Mouse (Mus musculus) liver, embryonic 15.5 days (tissue): Measurements from ENCODE around the gene Fxyd6. TPM values are rescaled to one million over a fixed set of nuclear protein-coding genes. Genes with fewer than 3 reads are reported as not detected.

Source experiments
- ATAC-seq: fragments of 200-750 bp; cut with Nextera tagmentation; 2 replicates; pipeline ENCODE4 v1.8.0; 2017; ENCODE audit warnings: moderate number of reproducible peaks, mild to moderate bottlenecking, moderate library complexity; ENCODE audit not compliant: insufficient read depth
- H3K27ac ChIP-seq: fragments of 300-500 bp; sonication (generic); replicated peaks from 2 replicates; pipeline ENCODE4 v1.5.1; 2015; ENCODE audit warnings: mild to moderate bottlenecking, inconsistent platforms
- H3K27me3 ChIP-seq: fragments of 300-500 bp; sonication (generic); 2 replicates; pipeline ENCODE4 v1.6.1; 2015; ENCODE audit warnings: mild to moderate bottlenecking, inconsistent platforms
- H3K36me3 ChIP-seq: fragments of 300-500 bp; sonication (generic); replicated peaks from 2 replicates; pipeline ENCODE4 v1.6.1; 2015; ENCODE audit warnings: moderate library complexity, mild to moderate bottlenecking, inconsistent platforms
- H3K4me1 ChIP-seq: fragments of 300-500 bp; sonication (generic); replicated peaks from 2 replicates; pipeline ENCODE4 v1.6.1; 2015; ENCODE audit warnings: inconsistent platforms
- H3K4me2 ChIP-seq: fragments of 300-500 bp; sonication (generic); 2 replicates; pipeline ENCODE4 v1.6.1; 2015; ENCODE audit warnings: moderate library complexity, mild to moderate bottlenecking, inconsistent platforms
- H3K4me3 ChIP-seq: fragments of 300-500 bp; sonication (generic); replicated peaks from 2 replicates; pipeline ENCODE4 v1.5.1; 2015; ENCODE audit warnings: mild to moderate bottlenecking, inconsistent platforms
- H3K9ac ChIP-seq: fragments of 300-500 bp; sonication (generic); 2 replicates; pipeline ENCODE4 v1.6.1; 2015; ENCODE audit warnings: moderate library complexity, mild to moderate bottlenecking, inconsistent platforms
- H3K9me3 ChIP-seq: fragments of 300-500 bp; sonication (generic); replicated peaks from 2 replicates; pipeline ENCODE4 v1.6.1; 2016; ENCODE audit warnings: inconsistent platforms
- WGBS: fragments of 180-500 bp; shearing (Covaris S2); methylation state at CpG from one replicate; pipeline ENCODE4 v1.1.7; 2015; ENCODE audit warnings: mixed read lengths; ENCODE audit not compliant: insufficient replicate concordance; 5-methylcytosine and 5-hydroxymethylcytosine counted together
- polyA plus RNA-seq: library from polyadenylated mRNA; unstranded; fragments of >200 nt; fragmentation: Nextera tagmentation; extraction: Ambion mirVana; gene quantifications from 2 replicates; pipeline ENCODE4 v1.2.1, GENCODE M21; 2015

Fxyd6 gene
- polyA plus RNA-seq, 1 experiment from 2014 or later: 1.9 TPM

DNA sequence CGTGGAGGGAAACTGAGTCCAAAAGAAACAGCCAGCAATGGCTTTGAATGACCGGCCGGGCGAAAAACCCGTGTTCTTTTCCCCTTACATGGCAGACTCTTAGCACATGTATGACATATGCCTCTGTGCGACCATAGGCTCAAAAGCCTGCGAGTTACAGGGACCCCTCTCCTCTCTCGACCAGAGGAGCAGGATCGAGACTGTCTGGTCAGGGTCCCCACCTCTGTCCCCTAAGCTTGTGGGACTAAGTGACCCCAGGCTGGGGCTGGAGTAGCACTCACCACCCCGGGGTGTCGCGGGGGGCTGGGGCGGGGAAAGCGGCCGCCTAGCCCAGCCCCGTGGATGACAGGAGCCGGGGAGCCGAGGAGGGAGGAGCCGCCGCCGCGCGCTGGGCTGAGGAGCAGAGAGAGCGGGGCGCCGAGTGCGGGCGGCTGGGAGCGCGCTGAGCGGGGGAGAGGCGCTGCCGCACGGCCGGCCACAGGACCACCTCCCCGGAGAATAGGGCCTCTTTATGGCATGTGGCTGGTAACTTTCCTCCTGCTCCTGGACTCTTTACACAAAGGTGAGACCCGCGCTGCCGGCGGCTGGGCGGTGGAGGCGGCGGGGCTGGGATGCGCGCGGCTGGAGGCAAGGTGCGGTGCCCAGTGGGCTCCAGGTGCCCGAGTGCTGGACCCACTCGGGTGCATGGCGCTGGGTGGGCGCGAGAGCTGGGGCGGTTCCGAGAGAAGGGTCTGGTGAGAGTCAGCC, 60.1 kb downstream of the Fxyd6 start:
- Histone ChIP-seq H3K4me2 (peak overlapping the region; percentile 23), H3K4me1 (no peaks in the 10 kb centered on the region), H3K27me3 (peaks cover 57% of the 10 kb centered on the region), H3K9me3 (no peaks in the 10 kb centered on the region), H3K27ac (no peak overlapping the region), H3K9ac (no peak overlapping the region), H3K36me3 (no peaks in the 10 kb centered on the region), H3K4me3 (no peak overlapping the region)
- 3% methylated on average over 54 of the region's 54 CpGs for WGBS
- no peak for ATAC-seq

DNA sequence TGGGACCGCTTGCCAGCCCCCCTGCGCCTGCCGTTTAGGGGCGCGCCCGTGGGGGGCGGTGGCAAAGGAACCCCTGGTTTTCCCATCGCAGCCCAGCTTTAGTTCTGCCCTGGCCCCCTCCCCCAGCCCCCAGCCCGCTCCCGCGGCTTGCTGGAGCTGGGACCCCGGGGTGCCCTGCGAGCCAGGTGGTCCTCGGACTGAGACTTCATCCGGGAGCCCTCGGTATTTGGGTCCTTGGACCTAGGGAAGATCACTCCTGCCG, 60.6 kb downstream of the Fxyd6 start:
- H3K4me3 ChIP-seq: no peak overlapping the region
- H3K36me3 ChIP-seq: no peaks in the 10 kb centered on the region
- no peak overlapping the region for H3K4me2 ChIP-seq
- WGBS: 5% methylated on average over 17 of the region's 17 CpGs
- H3K27ac ChIP-seq: no peak overlapping the region
- H3K27me3 ChIP-seq: peaks cover 57% of the 10 kb centered on the region
- H3K9ac ChIP-seq: no peak overlapping the region
- no peak for ATAC-seq
- H3K4me1 ChIP-seq: no peaks in the 10 kb centered on the region
- H3K9me3 ChIP-seq: no peaks in the 10 kb centered on the region

DNA sequence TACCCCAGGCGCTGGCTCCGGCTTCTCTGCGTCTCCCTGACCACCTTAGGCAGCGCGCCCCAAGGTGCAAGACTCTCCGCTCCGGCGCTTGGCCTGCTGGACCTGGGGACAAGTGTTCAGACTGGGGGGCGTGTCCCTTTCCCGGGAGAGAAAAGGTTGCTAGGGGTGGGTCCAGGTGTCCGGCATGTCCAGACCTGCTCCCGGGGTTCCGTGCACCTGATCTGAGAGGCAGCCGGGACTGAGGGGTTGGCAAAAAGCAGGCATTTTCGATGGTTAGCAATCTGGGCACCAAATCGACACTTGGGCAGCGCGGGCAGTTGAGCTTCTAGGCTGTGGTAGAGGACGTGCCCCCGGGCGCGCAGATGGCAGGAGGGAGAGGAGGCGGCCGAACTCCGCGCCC, 61.2 kb downstream of the Fxyd6 start:
- Histone ChIP-seq H3K27ac (no peak overlapping the region), H3K36me3 (no peaks in the 10 kb centered on the region), H3K27me3 (peaks cover 57% of the 10 kb centered on the region), H3K4me2 (no peak overlapping the region), H3K9me3 (no peaks in the 10 kb centered on the region), H3K4me1 (no peaks in the 10 kb centered on the region), H3K9ac (no peak overlapping the region), H3K4me3 (no peak overlapping the region)
- WGBS: 7% methylated on average over 26 of the region's 26 CpGs
- ATAC-seq: no peak

DNA sequence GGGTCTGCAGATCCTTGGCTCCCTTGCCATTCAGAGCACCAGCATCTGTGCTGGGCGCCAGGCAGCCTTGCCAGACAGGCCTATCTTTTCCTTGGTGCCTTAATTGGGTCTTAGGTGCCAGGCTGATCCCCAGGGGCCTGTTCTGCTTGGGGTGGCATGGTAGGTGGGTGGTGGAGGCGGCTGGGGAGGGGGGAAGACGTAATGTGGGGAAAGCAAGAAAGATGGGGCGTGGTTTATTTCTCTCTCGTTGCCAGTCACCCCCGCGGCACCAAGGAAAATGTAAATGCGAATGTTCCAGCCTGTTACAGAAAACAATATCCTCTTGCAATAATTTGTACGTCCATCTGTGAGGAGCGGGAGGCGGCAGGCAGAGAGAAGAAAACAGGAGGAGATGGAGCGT, 62.7 kb downstream of the Fxyd6 start:
- ATAC-seq: no peak
- Histone ChIP-seq H3K4me3 (no peak overlapping the region), H3K36me3 (no peaks in the 10 kb centered on the region), H3K9me3 (no peaks in the 10 kb centered on the region), H3K27ac (no peak overlapping the region), H3K4me2 (no peak overlapping the region), H3K4me1 (no peaks in the 10 kb centered on the region), H3K9ac (no peak overlapping the region), H3K27me3 (peaks cover 54% of the 10 kb centered on the region)
- 62% methylated on average over 12 of the region's 12 CpGs for WGBS

DNA sequence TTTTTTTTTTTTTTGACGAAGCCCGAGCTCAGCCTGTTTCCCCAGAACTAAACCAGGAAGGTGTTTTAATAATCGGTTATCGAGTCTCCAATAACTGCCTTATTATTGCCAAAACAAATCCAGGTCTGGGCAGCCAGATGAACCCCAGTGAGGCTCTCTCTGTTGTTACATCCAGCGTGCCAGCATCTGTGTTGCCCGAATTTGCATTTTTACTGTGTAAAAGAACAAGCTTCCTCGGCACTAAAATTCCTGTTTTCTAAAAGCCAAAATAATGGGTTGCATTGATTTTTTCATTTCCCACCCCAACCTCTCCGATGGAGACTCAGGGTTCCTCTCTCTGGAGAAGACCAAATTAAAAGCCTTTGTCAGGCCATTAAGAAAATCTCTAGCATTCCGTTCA, 63.1 kb downstream of the Fxyd6 start:
- Histone ChIP-seq H3K27ac (no peak overlapping the region), H3K4me1 (no peaks in the 10 kb centered on the region), H3K27me3 (peaks cover 50% of the 10 kb centered on the region), H3K4me3 (no peak overlapping the region), H3K9ac (no peak overlapping the region), H3K36me3 (no peaks in the 10 kb centered on the region), H3K9me3 (no peaks in the 10 kb centered on the region), H3K4me2 (no peak overlapping the region)
- WGBS: 61% methylated on average over 9 of the region's 9 CpGs
- ATAC-seq: no peak

DNA sequence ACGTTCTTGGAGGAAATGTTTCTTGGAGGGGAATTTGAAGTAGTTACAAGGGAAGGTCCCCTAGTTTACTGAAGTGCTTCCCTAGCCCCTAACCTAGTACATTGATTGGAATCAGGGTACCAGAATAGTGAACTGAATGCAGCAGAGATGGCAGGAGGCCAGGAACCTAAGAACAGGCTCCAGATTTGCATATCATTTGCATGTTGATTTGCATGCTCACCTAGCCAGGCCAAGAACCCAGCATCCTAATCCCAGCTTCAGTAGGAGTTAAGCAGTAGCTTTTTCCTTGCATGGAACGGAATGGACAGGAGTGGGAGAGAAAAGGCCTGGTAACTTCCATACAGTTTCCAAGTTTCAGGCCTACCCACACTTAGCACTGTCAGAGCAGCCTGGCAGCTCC, 64.2 kb downstream of the Fxyd6 start:
- H3K4me1 ChIP-seq: no peaks in the 10 kb centered on the region
- no peak overlapping the region for H3K9ac ChIP-seq
- WGBS: 55% methylated on average over 2 of the region's 2 CpGs
- H3K4me3 ChIP-seq: no peak overlapping the region
- H3K4me2 ChIP-seq: no peak overlapping the region
- H3K36me3 ChIP-seq: no peaks in the 10 kb centered on the region
- no peaks in the 10 kb centered on the region for H3K9me3 ChIP-seq
- no peak for ATAC-seq
- H3K27ac ChIP-seq: no peak overlapping the region
- peaks cover 43% of the 10 kb centered on the region for H3K27me3 ChIP-seq

DNA sequence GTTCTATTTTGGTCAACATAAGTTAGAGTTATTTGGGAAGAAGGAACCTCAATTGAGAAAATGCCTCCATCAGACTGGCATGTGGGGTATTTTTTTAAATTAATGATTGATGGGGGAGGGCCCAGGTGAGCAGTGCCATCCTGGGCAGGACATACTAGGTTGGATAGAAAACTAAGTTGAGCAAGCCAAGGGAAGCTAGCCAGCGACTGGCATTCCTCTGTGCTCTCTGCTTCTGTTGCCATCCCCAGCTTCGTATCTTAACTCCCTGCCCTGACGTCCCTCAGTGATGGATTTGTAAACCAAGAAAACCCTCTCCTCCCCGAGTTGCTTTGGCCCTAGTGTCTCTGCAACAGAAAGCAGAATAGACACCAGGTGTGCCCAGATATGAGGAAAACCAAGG, 69.0 kb downstream of the Fxyd6 start:
- WGBS: 50% methylated on average over 4 of the region's 4 CpGs

DNA sequence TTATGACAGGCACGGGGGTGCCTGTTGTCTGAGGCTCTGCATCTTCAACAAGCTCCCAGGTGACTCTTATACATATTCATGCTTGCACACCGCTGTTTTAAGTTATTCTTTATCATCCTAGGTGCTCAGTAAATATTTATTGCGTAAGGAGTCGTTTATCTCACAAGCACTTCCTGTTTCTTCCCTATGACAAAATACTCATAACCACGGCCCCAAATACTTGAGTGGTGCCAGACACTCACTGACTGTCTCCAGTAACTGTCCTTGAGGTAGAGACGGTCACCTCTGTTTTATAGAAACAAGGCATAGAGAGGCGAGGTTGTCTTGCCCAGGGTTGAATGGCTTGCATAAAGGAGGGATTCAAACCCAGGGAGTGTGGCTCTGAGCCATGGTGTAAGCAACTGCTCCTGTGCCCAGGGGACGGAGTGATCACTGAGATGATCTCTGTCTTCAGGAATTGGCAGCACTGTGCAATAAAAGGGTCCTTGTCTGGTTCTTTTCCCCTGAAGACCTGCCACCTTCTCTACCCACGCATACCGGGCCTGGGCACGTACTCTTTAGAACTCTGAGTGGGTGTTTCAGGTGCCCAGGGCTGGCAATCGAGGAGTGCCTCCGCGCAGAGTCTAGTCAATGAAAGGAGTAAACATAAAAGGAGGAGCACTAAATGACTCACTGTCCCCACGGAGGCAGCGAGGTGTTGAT, 70.2 kb downstream of the Fxyd6 start:
- H3K27me3 ChIP-seq: peaks cover 4% of the 10 kb centered on the region; the same call in 1 of the 2 replicates

More for the DNA sequence above, 69.0 kb downstream of the Fxyd6 start:
- Histone ChIP-seq H3K27me3 (peaks cover 8% of the 10 kb centered on the region; the same call in 1 of the 2 replicates), H3K9ac (no peak overlapping the region), H3K4me3 (no peak overlapping the region), H3K4me2 (no peak overlapping the region), H3K4me1 (no peaks in the 10 kb centered on the region), H3K27ac (no peak overlapping the region), H3K36me3 (no peaks in the 10 kb centered on the region), H3K9me3 (no peaks in the 10 kb centered on the region)
- no peak for ATAC-seq

DNA sequence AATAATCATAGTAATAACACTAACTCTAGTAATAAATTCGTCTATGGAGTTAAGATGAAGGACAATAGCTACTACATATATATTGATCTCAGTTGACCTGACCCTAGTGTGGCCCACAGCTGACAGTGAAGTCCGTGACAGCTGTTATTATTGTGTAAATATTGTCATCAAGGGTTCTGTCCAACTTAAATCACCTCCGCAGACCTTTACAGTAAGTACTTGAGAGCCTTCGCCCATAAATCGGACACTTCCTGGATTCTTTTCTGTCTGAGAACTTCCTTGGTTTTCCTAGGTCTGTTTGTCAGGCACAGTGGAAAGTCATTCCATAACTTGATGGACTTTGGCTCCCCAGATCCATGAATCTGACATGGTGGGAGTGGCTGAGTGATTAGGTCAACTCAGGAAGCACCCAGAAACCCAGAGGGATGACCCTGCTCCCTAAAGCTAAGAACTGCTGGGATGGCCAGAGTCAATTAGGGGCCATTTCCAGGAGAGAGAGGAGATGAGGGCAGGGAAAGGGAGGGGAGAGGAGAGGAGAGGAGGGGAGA, 74.3 kb downstream of the Fxyd6 start:
- no peaks in the 10 kb centered on the region for H3K4me1 ChIP-seq
- 57% methylated on average over 5 of the region's 5 CpGs for WGBS
- no peak for ATAC-seq
- H3K4me2 ChIP-seq: no peak overlapping the region
- no peaks in the 10 kb centered on the region for H3K36me3 ChIP-seq
- H3K9me3 ChIP-seq: no peaks in the 10 kb centered on the region
- H3K9ac ChIP-seq: no peak overlapping the region
- no peak overlapping the region for H3K27ac ChIP-seq
- H3K4me3 ChIP-seq: no peak overlapping the region
- H3K27me3 ChIP-seq: peaks cover 9% of the 10 kb centered on the region; the same call in 1 of the 2 replicates

More for the DNA sequence above, 70.2 kb downstream of the Fxyd6 start:
- Histone ChIP-seq H3K4me1 (no peaks in the 10 kb centered on the region), H3K4me2 (no peak overlapping the region), H3K9me3 (no peaks in the 10 kb centered on the region), H3K4me3 (no peak overlapping the region), H3K9ac (no peak overlapping the region), H3K27ac (no peak overlapping the region), H3K36me3 (no peaks in the 10 kb centered on the region)
- no peak for ATAC-seq
- WGBS: 52% methylated on average over 16 of the region's 16 CpGs
